Mouse (Mus musculus) liver, adult 10 weeks (tissue): Measurements from ENCODE around the gene Epm2a. TPM values are rescaled to one million over a fixed set of nuclear protein-coding genes. Genes with fewer than 3 reads are reported as not detected.

Source experiments
- polyA plus RNA-seq: library from polyadenylated mRNA; stranded (reverse); fragments of 350-450 nt; fragmentation: Illumina TruSeq; extraction: RNeasy Lipid Tissue Mini Kit (QIAGEN cat#74804); gene quantifications from one replicate; pipeline ENCODE4 v1.2.3, GENCODE M21; 2014; ENCODE audit warnings: low read depth, low replicate concordance

Gene Epm2a
- 8.2 TPM for polyA plus RNA-seq

DNA sequence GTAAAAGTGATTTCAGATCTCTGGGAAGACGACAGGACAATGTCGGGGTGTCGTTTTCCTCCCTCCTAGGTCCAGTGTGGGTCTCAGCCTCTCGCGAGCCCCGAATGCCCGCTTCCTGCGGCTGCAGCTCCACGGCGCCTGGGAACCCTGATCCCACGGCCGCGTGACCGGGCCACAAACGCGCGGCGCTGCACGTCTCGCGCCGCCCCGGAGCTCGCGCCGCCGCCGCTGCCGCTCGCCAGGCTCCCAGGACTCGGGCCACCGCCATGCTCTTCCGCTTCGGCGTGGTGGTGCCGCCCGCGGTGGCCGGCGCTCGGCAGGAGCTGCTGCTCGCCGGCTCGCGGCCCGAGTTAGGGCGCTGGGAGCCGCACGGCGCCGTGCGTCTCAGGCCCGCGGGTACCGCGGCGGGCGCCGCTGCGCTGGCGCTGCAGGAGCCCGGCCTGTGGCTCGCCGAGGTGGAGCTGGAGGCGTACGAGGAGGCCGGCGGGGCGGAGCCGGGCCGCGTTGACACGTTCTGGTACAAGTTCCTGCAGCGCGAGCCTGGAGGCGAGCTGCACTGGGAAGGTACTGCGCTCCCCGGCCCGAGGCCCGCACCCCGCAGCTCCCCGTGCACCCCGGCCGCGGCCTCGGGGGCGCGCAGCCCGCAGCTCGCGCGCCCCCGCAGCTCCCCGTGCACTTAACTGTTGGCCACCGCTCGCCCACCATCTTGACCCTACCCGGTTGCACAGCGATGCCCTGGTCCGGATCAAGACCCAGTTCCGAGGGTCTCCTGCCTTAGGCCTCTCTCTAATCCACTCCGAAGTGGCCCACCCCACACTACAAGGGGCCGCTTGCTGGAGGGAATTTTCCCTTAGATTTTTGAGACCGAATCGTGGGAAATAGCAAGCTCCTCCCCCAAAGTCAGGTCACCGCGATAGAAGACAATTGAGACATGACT is at the start of gene Epm2a:
Epm2a (plus strand) TSS at position 200 of the 937 bp plus-strand sequence.

Other genes with a start within 250 kb of the Epm2a start
- 9.7 TPM for gene Shprh, start 194.0 kb upstream of the Epm2a start, polyA plus RNA-seq
- gene Fbxo30, start 62.1 kb upstream of the Epm2a start, polyA plus RNA-seq = 16.5 TPM